Mouse (Mus musculus) layer of hippocampus, postnatal 14 days (tissue): Measurements from ENCODE around the gene Tnfaip2. TPM values are rescaled to one million over a fixed set of nuclear protein-coding genes. Genes with fewer than 3 reads are reported as not detected.

Experiments used
- DNase-seq, 2 experiments: peaks; one replicate each; pipeline ENCODE4 v3.0.0; 2021 to 2022; ENCODE audit warnings: low spot score in 2 of 2, mixed read lengths in 1 of 2
- total RNA-seq, 2 experiments: library from RNA; stranded (reverse); gene quantifications; 2 replicates each; pipeline ENCODE4 v1.2.3; 2021

Gene Tnfaip2
- total RNA-seq, 2 experiments from 2014 or later = 0.55 to 1.2 TPM

DNA sequence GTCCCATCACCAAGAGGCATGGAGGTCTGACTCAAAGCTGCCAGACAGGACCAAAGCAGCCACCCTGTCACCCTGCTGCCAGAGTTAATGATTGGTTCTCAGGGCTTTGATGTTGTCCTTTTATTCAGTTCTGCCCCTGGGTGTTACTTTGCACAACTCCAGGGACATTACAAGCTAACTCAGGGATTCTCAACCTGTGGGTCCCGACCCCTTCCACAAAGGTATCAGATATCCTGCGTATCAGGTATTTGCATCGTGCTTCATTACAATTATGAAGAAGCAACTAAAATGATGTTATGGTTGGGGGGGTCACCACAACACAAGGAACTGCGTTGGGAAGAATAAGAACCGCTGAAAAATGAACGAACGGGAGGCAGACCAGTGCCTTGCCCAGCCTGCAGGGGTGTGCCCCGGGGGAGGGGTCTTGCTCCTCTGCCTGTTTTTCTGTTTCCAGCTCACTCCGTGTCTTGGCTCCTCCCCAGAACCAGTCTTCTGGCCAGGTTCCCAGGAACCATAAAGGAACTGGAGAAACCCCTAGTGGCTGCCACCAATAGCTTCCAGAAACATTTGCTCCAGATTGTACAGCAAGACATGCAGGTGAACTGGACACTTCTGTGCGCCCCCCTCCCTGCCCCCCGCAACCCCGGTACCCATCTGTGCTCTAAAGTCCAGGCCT, 14.7 kb upstream of the Tnfaip2 start:
- DNase-seq = no peak

DNA sequence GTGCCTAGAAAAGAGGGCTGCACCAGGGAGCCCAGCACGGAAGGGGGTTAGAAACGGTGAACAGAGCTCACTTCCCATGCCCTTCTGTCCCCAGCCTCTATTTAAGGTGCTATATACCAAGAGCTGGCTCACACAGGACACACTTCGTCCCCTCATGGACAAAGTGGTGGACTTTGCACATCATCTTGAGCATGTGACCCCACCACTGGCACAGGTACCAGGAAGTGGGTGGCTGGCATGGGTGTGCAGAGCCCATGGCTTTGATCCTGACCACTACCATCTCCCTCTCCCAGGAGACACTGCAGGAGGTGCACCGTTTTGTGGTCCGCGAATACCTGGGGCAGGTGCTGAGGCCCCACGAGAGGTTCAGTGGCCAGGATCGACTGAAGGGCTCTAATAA, 13.9 kb upstream of the Tnfaip2 start:
- no peak for DNase-seq

DNA sequence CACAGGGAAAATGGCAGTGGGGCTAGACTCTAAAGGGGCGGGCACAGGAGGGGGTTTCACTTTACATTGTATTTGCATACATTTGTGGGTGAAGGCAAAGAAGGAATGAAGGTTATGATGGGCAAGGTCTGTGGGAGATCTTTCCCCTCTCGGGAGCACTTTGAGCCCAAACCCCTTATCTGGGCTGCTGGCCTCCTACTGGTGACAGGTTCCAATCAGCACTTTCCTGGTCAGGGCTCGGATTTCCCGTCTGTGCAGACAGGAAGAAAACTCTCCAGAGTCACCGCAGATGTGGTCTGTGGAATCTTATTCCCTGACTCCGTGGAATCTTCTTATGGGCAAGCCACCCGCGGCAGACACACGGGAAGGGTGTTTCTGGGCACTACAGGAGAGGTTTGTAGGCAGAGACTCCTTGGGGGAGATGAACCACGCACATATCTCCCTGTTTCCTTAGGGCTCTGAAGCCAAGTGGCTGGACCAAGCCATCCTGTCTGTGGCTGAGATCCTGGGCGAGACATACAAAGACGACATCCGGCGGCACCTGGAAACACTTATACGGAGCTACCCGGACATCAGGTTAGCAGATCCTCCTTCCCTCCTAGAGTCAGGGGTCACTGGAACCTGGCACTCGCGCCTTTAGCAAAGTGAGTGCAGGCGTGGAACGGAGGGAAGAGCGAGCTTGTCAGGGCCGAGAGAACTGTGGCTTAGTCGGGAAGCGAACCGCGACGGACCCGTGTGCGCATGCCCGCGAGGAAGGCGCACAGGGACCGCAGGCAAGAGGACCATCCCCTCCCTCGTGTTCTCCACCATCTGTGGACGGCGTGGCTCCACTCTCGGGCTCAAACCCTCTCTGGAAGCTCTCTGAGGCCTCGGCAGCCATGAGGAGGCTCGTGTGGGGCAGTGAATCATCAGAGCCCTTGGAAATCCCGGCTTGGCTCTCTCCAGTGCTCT, 13.0 kb upstream of the Tnfaip2 start:
- peak in 1 of 2 experiments; percentile 29 for DNase-seq

DNA sequence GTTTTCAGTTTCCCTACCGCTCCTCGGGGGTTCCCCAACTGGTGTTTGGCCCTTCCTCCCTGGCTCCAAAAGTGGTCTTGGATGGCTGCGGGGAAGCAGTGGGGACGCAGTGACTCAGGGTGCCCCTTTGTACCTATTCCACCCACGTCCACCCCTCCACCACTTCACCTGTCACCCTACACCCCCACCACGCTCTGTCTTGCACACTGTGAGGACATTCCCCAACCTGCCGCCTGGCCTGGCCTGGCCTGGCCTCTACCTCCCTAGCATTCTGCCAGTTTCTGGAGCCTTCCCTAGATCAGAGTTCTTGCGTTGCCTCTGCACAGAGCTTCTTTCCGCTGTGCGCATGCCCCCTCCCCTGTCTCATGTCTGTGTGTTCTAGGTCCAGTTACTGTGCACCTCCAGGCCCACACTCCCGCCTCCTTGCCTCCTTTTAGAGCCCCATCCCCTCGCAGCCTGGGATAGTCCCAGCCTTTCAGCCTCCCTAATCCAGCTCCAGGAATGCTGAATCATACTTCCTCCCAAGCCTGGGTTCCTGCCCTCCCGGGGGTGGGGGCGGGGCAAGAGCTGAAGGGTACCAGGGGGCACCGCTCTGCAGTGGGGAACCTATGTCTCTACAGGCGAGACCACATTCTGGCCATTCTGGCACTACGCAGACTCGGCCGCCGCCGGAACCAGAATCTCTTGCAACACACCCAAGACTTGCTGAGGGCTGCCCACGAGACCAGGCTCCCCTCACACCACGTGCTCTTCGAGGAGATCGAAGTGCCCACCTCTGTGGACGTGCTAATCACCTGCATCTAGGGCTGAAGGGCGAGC, 12.0 kb upstream of the Tnfaip2 start:
- DNase-seq = no peak

DNA sequence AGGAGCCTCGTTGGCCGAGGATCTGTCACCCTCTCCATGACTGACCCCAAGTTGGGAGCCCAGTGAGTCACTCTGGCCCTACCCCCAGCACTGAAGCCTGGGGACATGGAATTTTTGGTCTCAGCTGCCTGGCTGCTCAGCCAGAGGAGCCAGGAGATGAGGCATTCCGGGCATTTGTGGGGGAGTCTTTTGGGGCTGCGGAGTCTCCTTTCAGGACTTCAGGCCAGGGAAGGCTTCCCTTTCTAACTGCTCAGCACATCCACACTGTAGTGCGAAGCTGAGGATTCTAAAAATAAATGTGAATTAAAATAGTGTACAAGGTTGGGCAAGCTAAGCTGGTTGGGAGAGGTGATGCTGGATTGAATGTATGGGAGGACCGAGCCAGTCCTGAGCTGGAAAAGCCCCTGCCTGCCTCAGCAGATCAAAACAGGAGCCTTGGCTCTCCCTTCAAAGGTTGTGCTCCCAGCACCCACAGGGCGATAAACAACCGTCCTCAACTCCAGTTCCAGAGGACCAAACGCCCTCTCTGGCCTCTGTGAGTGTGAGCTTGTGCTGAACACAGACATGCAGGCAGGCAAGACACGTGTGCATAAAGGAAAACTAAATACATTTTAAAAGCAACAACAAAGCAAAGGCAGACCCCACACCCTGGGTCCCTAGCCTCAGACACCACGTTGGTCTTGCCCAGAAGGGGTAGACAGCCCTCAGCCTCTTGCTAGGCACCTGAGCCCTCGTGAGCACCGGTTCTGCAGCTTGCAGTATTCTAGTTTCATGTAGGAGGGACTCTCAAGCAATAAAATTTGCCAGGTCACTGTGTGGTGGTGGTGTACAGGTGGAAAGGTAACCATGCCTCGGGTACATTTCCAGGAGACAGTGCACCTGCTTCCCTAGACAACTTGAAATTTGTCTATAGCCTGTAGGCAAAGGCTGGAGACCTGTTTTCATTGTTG, 11.1 kb upstream of the Tnfaip2 start:
- no peak for DNase-seq

DNA sequence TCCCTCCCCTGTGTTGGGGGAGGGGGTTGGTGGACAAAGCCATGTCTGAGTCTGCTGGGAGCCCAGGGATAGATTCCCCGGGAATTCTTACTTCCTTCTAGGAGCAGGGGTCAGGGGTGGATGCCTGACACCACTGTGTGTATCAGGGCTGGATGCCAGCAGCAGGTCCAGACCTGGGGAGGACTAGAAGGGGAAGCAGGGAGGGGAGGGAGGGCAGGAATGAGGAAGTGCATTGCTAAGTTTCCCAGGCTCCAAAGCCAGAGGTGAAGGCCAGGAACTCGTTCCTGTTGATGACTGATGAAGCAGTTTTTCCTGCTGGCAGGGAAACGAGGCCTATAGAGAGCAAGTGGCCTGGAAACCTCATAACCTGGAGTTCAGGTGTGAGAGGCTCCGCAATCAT, 10.2 kb upstream of the Tnfaip2 start:
- DNase-seq = no peak

DNA sequence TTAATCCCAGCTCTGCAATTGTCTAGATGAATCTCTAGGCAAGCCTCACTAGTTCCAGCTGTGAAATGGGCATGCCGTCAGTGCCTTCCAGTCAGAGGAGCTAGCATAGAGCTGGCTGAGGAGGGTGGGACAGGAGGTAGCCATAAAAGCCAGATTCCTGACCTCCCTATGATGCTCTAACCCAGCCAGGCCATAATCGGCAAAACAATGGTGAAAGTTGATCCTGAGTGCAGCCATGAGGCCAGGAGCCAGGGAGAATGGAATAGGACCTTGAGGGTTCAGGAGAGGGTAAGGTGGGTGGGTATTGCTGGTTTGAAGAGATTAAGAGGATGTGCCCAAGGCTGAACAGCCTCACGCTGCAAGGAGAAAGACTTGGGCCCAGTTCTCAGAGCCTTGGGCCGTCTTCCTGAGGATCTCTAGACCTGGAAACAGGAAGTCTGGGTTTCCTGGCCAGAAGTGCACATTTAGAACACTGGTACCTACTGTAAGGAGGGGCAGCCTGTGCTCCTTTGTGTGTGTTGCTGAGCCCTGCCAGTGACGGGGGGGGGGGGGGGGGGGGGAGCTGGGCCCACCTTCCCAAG, 9.4 kb upstream of the Tnfaip2 start:
- DNase-seq = no peak

DNA sequence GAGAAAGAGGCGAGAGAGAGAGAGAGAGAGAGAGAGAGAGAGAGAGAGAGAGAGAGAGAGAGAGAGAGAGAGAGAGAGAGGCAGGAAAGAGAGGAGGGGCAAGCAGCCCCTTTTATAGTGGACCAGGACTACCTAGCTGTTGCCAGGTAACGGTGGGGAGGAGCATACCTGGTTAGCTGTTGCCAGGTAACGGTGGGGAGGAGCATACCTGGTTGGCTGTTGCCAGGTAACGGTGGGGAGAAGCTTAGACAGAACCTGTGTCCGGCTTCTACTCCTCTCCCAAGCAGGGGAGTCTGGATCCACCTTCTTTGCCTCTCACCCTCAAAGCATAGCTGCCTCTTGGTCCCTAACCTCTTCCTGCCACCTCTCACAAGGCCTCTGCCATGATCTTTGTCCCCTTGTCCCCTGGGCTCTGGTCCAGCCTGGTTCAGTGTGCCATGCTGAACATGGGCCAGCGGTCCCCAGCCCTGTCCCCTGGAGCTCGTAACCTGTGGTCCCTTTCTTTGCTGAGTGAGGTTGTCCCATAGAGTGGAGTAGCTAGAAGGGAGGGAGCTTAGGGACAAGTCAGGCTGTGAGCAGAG, 8.0 kb upstream of the Tnfaip2 start:
- no peak for DNase-seq

DNA sequence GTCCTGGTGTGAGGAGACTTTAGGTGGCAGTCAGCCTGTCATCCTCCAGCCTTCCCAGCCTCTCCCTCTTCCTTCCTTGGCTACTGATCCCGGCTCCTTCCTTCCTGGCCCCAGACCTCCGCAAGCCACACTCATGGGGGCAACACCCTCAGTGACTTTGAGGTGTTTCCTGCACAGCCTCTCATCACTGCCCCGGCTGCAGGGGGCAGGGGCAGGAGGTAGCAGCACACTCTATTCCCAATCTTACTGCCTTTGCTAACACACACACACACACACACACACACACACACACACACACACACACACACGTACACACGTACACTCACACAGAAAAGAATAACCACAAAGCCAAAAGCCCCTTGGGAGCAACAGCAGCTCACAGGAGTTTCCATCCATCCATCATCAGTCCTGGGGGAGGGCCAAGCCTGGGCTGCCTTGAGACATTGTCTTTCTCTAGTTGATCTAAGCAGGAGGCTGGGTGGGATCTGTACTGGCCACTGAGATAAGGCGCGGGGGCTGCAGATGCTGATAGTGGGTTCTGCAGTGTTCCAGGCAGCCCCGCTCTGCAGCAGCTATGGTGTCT, 7.4 kb upstream of the Tnfaip2 start:
- DNase-seq = no peak

DNA sequence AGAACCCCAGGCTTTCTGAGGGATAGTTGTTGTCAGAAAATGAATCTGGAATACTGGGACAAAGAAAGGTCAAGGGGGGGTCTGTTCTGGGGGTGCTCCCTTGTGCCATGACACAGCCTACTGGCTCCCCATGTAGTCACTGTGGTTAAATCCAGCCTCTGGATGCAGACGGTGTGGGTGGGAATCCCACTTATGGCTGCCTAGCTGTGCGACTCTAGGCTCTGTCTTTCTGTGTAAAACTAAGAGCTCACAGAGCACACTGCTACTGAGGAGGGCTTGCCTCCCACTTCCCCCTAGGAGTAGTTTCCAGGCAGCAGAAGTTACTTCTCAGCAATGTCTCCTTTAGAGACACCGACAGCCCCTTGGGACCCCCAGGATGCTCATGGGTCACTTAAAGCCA, 6.1 kb upstream of the Tnfaip2 start:
- no peak for DNase-seq

DNA sequence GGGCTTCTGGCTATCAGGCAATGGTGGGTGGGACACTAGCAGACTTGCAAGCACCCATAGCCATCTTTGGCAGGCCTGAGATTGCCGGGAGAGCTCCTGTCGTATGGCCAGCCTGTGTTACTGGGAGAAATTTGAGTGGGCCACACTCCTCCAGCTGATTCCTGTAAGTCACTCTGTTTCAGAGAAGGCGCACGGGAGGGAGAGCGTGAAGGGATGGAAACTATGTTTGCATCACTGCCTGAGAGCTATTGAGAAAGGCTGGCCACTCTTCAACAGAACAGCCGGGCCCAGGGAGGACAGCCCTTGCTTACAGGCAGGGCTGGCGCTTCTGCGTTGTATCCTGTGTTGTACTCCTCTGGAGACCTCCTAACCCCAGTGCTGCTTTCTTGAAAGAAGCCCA, 5.6 kb upstream of the Tnfaip2 start:
- DNase-seq = no peak

DNA sequence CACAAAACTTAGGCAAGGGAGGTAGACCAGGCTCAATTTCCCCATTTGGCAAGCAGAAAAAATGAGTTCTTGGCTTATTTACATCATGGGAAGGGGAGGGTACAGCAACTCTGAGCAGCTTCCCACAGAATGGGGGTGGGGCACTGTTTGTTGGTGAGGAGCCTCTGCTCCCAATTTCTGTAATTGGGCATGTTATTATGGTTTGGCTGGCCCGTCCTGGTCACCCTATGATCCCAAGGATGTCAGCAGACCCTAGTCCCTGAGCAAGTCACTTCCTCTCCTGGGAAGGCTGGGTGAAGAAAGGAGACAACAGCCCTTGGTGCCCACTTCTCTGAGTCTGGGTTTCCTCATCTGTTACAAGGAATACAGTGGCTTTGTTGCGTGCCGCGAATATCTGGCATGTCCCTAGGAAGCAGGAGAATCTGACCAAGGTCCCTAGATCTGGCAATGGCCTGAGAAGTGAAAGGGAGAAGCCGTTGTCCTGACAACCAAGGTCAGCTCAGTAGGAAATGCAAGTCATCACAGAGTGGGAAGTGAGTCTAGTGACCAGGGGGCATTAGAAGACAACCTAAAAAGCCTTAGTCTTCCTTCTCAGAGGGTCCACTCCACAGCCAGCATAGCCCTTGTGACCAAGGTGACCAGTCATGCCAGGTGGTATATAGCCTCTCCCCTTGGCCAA, 4.9 kb upstream of the Tnfaip2 start:
- DNase-seq = no peak

DNA sequence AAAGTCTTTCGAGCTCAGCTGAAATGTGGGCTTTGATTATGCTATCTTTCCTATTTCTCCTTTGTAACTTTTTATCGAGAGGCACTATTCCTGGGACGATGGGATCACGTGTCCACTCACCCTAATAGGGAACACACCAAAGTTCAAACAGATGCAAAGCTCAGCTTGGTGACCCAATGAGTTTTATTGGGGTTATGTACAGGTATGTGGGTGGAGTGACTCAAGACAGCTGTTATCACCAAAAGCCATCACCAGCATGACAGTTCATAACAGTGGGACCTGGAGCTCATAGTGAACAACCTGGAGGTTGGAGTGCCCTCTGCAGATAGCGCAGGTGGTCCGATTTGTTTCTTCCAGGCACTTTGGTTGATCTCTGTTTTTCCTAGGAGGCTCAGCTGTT, 3.4 kb upstream of the Tnfaip2 start:
- no peak for DNase-seq

DNA sequence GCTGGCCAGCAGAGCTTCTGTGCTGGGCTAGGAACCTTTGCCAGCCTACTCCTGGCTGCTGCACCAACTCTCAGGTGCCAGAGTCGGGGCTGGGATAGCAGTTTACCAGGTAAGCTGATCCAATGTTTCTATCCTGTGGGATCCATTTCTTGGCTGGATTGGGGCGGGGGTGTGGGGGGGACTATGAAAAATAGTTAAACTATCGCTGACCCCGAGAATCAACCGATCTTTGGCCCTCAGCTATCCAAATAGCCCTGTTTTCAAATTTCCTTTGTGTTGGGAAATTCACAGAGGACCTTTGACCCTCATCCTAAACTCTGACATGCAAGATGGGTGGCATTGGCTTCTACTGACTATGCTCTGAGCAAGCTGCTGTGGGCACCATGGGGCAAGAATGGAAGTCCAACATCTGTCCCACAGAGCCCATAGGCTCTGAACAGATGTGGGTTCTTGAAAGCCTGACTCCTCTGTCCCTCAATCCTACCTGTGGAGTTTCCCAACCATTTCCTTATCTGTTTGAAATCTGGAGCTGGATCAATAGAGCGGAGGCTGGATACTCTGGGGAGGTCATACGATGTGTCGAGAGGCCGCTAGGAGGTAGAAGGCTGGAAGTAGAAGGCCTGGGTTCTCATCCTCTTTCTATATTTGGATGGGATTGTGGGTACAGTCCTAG, 1.4 kb upstream of the Tnfaip2 start:
- no peak for DNase-seq

DNA sequence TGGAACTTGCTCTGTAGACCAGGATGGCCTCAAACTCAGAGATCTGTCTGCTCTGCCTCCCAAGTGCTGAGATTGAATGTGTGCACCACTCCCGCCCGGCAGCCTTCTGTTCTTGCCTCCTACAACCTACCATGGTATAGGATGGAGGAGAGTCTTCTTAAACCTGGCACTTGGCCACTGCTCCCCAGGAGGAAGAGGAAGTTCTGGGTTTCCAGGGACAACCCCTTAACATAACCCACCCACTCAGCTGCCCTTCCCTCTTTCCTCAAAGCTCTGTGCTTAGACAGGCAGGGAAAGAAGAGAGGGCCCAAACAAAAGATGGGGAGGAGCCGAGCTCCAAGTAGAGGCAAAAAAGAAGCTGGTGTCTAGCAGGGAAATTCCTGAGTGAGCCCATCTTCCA, 746 bp upstream of the Tnfaip2 start:
- no peak for DNase-seq

DNA sequence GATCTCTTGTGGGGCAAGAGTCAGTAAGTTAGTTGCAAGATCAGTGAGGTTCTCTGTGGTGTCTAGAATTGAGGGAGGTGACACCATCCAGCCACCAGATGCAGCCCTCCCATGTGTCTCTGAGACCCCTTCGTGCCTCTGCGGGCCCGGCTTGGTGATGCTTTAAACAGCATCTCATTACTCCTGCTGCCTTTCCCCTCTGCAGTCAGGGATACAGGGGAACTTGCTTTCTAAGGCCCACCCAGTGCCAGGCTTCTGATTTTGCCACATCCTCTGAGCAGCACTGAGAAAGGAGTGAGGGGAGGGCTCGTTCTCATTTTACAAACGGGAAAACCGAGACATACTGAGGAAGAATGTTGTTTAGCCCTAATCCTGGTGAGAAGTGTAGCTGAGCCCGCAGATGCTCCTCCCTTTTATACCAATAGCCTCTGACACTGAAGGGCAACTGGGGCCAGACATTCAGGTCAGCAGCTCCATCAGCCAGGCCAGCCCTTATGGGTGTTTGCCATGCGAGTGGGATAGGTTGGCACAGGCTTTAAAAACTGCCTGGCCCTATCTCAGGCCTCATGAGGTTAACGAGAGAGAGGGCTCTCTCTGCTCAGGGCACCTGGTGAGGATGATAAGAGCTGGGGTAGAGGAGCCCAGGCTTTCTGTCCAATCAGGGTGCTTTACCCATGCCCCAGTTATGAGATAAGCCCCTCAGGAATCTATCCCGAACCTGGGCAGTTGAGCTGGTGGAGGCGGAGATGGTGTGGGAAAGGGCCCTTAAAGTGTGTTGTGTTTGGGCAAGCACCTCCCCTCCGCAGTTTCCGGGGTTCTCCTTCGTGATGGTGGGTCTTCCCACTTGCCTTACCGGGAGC, 972 bp downstream of the Tnfaip2 start:
- no peak for DNase-seq
